Mouse (Mus musculus) 3134 (cell line): Measurements from ENCODE around the gene Fcrlb.
"Not testable (repeated sequence)": the region's sequence is repeated elsewhere in the genome, so short reads cannot be mapped to it uniquely, and the experiment has no call there.

ENCODE experiments used
- DNase-seq: peaks from one replicate; pipeline ENCODE4 v3.0.0-alpha.2; 2011; ENCODE audit warnings: low spot score; ENCODE audit not compliant: insufficient read length; ENCODE audit errors: extremely low read depth

Fcrlb gene

DNA sequence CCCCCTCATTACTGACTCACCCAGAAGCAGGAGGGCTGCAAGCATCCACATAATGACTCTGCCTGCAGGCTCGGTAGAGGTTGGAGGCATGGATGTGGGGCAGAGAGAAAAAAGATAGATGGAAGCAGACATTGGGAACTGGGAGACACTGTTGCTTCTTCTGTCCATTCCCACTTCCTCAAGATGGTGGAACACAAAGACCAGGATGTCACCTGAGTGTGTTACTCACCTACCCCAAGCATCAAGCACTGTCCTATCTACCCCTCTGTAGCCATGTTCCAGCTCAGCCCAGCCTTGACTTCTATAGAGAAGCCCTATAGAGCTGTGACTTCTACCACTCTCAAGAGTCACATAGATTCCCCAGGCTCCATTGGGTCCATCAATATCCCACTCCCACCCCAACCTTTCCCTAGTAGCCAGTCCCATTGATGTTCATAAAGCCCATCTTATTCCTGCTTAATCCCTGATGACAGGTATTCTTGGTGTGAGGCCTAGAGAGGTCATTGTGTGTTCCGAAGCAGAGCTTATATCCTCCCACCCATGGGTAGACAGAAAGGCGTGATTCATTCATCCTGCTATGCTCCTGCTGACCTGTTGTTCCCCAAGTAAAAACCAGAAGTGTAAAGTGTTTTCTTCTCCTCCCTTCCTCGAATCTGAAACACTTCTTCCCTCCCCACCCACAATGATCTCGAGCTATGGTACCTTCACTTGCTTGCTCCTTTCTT lies at the start of gene Fcrlb:
Gene Fcrlb, minus strand, starts transcription at position 51 of the 725 bp plus-strand sequence.
- no peak for DNase-seq

GRCm38 (mm10) chr1:170962301-170962700 lies 49.6 kb upstream of the Fcrlb start:
- DNase-seq = no peak

DNA sequence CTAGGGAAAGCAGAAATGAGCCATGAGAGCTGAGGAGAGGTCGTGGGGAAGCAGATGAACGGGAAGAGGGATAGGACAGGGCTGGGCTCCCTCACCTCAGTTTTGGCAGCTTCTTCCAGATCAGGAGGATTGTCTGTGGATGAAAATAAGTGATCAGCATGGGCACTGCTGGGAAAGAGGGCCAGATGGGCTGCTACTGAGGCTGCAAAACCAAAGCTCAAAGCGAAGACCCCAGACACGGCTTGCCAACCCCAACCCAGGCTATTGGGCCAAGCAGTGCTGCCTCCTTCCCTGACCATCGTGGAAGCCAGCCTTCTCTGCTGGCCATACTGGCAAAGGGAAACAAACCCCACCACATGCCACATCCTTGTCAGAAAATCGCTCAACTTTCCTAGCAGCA lies 48.4 kb upstream of the Fcrlb start:
- no peak for DNase-seq

GRCm38 (mm10) chr1:170959791-170960190 lies 47.0 kb upstream of the Fcrlb start:
- no peak for DNase-seq

GRCm38 (mm10) chr1:170958225-170958624 lies 45.5 kb upstream of the Fcrlb start:
- DNase-seq = no peak

DNA sequence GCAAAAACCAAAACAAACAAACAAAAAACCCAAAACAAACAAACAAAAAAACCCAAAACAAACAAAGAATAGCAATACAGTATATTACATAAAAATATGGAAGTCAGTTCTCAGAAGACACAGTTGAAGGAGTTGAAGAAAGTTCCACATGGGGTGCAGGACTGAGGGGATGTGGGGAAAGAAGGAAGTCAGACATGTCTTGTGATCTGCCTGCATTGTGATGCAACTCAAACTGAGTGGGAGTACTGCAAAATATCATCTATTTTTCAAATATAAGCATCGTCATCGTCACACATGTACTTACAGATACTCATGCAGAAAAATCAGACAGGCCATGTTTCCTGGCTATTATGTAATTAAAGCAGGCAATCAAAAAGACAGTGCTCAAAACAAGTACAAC lies 40.5 kb upstream of the Fcrlb start:
- DNase-seq = no peak

DNA sequence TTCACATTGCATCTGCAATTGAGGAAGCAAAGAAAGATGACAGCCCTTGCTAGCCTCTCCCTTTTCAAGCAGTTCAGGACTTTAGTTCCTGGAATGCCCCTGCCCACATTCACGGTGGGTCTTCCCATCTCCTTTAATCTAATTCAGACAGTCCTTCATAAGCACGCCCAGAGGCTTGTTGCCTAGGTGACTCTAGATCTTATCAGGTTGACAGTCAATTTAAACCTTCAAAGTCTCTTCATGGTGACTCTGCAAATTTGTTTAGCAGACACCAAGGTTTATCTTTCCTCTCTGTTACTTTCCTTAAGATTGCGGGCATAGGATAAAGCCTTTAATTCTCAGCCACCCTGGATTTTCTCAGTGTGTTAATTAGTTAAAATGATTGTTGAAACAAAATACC lies 38.0 kb upstream of the Fcrlb start:
- no peak for DNase-seq

DNA sequence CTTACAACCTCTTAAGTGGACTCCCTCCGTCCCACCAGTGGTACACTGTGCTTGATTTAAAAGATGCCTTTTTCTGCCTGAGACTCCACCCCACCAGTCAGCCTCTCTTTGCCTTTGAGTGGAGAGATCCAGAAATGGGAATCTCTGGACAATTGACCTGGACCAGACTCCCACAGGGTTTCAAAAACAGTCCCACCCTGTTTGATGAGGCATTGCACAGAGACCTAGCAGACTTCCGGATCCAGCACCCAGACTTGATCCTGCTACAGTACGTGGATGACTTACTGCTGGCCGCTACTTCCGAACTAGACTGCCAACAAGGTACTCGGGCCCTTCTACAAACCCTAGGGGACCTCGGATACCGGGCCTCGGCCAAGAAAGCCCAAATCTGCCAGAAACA lies 32.2 kb upstream of the Fcrlb start:
- DNase-seq = not testable (repeated sequence)

- DNase-seq = not testable (repeated sequence)
These were observed 31.4 kb upstream of the Fcrlb start for GRCm38 (mm10) chr1:170944151-170944550.

GRCm38 (mm10) chr1:170939255-170939654 lies 26.5 kb upstream of the Fcrlb start:
- DNase-seq = no peak

GRCm38 (mm10) chr1:170934383-170934782 lies 21.6 kb upstream of the Fcrlb start:
- no peak for DNase-seq

DNA sequence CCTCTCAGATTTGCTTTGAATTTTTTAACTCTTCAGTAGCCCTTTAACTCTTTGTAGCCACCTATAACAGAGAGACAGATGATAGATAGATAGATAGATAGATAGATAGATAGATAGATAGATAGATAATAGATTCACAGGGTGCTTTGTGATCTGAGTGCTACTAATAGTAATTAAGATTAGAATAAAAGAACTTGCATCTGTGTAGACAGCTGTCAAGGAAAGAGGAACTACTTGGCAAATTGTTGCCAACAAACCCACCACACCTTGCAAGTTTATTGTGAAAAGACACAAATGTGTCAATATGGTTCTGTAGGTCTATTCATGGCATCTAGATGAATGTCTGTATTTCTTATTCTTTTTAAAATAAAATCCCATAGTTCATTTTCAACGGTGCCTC lies 21.2 kb upstream of the Fcrlb start:
- DNase-seq = no peak

- DNase-seq = no peak
These were observed 20.7 kb upstream of the Fcrlb start for GRCm38 (mm10) chr1:170933386-170933920.

DNA sequence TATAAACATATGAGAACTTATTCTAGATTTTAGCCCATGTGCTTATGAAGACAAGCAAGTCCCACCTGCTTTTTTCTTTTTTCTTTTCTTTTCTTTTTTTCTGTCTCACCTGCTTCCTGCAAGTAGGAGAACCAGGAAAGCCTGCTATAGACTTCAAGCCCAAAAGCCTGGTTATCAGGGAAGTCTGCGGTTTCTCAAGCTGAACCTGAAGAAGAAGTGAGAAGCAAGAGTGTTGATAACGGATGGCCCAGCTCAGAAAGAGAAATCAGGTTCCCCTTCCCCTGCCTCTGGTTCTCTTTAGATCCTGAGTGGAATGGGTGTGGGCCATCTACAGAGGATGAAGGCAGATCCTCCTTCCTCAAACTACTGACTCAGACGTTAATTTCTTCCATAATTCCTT lies 19.3 kb upstream of the Fcrlb start:
- DNase-seq = no peak

GRCm38 (mm10) chr1:170929245-170929644 lies 16.5 kb upstream of the Fcrlb start:
- DNase-seq = no peak

DNA sequence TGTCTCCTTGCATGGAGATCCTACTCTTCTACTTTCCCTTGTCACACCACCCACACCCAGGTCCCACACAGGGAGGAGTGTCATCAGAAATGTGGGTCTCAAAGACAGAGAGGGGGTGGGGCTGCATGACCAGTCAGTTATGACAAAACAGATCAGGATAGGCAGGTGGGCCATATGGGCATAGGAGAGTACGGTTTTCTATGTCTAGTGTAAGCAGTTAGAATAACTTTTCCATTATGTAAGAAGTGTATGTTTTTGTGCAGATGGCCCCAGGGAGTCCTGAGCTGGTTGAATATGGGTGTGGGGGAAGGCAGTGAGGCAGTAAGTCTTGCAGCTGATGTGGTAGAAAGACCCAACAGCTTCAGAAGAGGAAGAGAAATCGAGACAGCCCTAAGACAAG lies 15.7 kb upstream of the Fcrlb start:
- no peak for DNase-seq

- no peak for DNase-seq
These were observed 14.6 kb upstream of the Fcrlb start, which contains the start of gene Fcrla for GRCm38 (mm10) chr1:170927378-170927777. Fcrla (minus strand) TSS chr1:170927583.

- DNase-seq = no peak
These were observed 14.2 kb upstream of the Fcrlb start for GRCm38 (mm10) chr1:170926941-170927340.

GRCm38 (mm10) chr1:170924485-170924884 lies 11.7 kb upstream of the Fcrlb start:
- no peak for DNase-seq

DNA sequence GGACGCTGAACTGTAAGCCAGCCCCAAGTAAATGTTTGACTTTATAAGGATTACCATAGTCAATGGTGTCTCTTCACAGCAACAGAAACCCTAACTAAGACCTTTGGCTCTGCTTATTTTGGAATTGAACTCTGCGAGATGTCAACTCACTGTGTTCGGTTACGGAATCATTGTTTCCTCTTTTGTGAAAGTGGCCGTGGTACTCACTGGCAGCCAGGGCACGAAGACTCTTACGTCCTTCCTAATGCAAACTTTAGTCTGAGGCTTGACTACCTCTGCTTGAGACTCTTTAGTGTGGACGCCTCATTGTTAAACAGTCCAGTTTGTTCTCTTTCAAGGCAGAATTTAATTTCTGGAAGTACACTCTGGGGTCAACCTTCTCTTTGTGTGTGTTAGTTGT lies 6.6 kb upstream of the Fcrlb start:
- DNase-seq = no peak

DNA sequence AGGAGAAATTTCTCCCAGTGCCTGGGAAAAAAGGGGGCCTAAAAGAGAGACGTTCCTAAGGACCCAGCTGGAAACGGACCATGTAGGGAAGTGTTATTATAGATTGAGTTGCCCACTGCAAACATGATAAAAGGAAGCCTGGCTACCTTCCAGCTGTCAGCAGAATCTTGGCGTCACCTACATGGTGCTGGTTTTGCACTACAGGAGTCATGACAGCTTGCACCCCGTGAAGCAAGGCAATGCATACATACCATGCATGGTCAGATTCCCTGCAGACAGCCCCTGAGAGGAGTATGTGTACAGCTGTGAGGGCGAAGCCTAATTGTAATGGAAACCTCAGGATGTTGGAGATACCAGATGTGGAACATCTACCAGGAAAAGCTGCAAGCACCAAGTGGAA lies 2.9 kb upstream of the Fcrlb start:
- DNase-seq = no peak

DNA sequence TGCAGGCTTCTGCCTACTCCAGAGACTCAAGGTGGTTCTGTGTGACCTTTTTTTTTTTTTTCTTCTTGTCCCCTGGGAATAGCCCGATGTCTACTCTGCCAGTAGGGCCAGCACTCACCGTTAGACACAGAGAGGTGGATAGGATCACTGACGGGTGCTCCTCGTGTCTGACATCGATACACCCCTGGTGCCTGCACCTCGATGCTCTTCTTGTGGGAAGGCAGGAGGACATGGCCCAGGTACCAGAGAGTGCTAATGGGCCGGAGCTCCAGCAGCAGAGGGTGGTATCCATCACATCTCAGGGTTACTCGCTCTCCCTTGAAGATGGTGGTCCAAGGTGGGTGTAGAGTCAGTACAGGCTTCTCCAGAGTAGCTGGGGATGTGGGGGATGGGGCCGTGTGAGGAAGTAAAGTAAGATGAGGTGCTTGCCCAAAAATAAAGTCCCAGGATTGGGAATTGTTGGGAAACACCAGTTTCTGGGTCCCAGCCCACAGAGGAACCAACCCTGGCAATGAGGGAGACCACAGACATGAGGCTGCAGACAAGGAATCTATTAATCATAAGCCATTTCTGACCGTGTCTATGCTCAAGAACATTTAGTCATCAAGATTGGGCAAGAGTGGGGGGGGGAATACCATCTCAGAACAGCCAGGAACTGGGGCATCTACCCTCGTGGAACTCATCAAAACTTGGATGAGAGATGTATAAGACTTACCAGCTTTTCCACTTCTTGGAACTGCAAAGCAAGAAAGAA lies 657 bp downstream of the Fcrlb start:
- peak; percentile 77 for DNase-seq
